Mouse (Mus musculus): Measurements from ENCODE around the gene Tnfrsf21.

Tnfrsf21 gene

DNA sequence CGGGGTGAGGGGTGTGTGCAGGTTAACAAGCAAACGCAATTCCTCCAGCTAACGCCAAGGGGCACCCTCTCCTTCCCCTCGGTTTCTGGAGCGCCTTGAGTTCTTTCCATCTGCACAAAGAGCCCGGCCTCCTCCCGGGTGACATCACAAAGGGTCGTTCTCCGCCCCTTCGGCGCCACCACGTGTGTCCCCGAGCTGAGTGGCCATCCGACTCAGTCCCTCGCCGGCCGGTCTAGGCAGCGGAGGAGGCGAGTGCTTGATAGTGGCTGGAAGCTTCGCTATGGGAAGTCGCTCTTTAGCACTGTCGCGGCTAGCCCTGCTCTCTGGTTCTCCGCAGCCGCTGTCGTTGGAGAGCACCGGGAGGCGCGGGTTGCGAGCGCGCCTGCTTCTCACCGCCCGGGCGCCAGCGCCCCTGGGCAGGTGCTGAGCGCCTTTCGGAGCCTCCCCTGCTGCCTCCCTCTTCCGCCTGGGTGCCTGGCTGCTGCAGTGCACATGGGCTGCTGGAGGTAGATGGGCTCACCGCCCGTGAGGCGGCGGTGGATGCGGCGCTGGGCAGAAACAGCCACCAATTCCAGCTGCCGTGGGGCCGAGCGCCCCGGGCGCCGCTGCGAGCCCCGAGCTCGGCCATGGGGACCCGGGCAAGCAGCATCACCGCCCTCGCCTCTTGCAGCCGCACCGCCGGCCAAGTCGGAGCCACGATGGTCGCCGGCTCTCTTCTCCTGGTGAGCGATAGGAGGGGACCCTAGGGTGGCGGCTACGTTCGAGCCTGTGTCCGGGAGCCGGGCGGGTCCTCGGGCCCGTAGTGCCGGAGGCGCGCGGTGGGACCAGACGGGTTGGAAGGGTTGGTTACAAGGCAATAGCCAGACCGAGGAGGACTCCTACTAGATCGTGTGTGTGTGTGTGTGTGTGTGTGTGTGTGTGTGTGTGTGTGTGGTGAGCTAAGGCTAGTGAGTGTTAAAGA is at the start of gene Tnfrsf21:
TSS of gene Tnfrsf21 (plus strand) at position 185 of the 961 bp plus-strand sequence.
- peak; percentile 96 for DNase-seq

DNA sequence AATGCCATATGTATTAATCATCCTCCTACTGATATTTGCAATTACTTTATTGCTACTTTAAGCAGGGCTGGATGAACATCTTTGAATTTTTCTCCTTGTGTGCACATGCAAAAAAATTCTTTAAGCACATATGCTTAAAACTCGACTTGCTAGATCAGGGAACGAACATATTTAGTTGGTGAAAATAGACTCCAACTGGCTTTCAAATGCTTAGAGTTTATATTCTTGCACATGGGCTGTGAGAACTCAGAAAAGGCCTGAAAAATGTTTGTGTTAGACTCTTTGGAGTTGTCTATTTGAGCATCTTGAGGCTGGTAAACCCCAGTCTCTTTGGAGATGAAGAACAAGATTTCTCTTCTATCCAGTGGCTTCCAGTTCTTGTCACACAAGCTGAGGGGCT is 48.2 kb upstream of the Tnfrsf21 start:
- no peak for DNase-seq

DNA sequence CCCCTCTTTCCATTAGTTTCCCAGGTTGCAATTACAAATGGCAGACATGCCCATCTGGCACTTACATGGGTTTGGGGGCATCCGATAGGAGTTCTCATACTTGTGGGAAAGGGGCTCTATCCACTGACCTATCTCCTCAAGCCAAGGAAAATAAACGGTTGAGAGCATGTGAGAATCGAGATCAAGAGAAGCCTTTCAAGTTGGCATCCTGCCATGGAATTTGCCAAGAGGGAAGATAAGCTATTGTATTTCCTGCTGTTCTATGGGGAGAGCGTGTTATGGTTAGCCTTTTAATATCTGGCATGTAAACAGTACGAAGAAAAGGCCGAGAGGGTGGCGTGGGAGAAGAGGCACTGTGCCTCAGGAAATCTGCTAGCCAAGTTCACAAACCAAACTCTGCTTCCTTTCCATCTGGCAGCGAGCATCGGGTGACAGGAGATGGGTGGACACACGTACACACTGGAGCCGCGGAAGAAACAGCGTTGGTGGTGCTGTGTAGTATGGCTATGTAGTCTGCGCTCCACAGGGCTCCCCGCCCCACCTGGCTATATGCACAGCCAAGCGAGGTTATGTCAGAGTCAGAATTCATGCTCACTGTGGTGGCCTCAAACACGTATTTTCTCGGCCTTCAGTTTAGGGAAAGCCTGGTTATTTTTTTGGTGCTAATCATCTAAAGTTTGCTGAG is 40.9 kb upstream of the Tnfrsf21 start:
- peak; percentile 6 for DNase-seq

DNA sequence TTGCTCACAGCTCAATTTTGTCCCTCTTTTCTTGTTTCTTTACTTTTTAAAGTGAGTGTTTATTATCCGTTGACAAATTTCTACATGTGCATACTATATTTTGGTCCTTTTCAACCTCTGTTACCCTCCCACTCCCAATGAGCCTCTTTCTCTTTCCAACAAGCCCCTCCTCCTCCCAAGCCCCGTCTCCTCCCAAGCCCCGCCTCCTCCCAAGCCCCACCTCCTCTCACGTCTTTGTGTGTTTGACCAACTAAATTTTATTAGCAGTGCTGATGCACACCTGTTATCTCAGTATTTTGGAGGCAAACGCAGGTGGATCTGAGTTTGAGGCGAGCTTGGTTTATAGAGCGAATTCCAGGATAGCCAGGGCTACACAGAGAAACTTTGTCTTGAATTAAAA is 38.6 kb upstream of the Tnfrsf21 start:
- DNase-seq: no peak

DNA sequence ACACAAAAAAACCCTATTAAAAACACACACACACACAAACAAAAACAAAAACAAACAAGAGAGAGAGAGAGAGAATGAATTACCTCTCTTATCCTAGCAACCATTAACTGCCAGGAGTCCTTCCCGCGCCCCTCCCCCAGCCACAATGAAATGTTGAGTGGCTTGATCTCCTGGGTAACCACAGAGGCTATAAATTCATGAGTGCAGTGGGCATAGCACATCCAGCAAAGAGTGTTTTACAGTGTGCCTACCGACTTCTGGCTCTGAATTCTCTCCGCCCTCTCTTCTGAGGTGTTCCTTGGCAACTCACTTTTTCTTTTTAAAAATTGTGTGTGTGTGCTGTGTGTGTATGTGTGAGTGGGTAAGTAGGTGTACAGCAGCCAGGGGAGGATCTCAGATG is 38.0 kb upstream of the Tnfrsf21 start:
- DNase-seq: no peak

DNA sequence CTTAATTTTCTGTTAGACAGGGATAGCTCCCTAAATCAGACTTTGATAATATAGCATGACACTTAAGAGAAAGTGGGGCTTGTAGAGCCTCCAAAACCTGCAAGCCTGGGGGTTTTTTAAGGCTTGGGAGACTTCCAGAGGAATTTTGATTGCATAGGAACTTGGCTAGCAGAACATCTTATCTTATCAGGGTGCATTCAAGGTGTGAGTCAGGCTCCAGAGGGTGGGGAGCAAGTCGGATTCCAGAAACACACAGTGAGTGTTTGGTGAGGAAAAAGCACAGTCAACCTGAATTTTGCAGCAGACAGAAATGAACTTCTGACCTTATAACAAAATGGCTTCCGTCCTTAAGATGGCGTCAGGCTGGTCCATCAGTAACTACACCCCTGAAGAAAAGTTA is 34.5 kb upstream of the Tnfrsf21 start:
- no peak for DNase-seq

DNA sequence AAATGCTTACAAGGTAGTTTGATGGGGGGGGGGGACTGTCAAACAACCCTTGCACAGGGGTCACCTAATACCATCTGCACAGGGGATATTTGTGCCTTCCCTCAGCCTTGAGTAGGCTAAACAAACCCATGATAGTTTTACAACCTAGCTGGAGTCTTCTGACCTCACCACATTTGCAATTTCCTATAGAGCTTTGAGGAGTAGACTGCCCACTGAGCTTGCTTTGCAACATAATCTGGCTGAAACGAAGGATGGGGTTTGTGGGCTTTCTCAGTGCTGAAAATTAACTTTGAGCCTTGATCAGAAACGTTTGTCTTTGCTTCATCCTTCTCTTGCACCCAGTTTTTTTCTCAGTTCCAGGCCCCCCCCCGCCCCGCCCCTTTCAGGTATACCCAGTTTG is 33.8 kb upstream of the Tnfrsf21 start:
- DNase-seq: no peak

DNA sequence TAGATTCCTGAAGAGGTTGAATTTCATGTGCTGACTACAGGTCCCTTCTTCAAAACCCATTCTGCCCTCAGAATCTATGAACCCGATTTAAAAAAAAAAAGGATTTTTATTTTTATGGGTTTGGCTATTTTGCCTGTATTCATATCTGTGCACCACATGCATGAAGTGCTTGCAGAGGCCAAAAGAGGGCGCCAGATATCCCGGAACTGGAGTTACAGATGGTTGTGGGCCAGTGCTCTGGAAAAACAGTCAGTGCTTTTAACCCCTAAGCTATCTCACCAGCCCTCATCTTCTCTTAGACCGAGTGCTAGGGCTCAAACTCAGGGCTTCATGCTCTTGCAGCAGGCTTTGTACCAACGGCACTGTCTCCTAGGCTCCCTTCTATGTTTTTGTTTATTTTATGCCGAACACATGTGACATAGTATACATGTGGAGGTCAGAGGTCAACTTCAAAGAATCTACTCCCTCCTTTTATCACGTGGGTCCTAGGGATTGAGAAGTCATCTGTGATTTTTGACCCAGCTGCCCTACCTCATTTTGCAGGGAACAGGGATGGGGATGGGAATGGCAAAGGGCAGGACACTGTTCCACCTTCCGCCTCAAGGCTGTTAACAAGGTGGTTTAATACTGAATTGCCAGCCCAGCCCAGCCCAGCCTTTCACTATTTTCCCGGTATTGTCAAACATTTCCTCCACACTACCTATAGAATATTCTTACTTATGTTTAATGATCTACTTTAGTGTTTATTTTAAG is 30.3 kb upstream of the Tnfrsf21 start:
- DNase-seq: no peak

DNA sequence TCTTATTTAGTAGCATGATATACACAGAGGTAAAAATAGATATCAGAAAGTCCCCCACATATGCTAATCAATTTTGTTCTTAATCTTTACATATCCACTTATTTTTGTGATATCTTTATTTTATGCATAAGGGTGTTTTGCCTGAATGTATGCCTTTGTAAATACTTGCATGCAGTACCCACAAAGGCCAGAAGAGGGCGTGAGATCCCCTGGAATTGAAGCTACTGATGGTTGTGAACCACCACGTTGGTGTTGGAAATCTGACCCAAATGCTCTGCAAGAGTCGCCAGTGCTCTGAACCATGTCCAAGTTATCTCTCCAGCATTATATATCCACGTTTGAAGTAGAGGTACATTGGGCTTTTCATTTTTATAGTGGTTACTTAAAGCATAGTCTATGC is 28.7 kb upstream of the Tnfrsf21 start:
- DNase-seq: no peak

DNA sequence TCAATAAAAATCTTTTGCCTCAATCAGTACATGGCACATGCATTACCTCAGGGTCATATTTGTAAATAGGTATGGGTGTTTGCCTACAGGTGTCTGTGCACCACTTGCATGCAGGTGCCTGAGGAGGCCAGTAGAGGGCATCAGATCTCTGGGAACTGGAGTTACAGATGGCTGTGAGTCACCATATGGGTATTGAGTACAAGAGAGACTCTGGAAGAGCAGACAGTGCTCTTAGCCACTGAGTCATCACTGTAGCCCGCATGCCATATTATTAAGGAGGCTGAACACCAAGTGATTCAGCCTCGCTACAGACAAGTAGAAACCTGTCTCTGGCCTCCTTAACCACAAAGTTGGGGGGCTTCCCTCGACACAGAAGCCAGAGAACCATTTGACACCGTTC is 26.4 kb upstream of the Tnfrsf21 start:
- no peak for DNase-seq

DNA sequence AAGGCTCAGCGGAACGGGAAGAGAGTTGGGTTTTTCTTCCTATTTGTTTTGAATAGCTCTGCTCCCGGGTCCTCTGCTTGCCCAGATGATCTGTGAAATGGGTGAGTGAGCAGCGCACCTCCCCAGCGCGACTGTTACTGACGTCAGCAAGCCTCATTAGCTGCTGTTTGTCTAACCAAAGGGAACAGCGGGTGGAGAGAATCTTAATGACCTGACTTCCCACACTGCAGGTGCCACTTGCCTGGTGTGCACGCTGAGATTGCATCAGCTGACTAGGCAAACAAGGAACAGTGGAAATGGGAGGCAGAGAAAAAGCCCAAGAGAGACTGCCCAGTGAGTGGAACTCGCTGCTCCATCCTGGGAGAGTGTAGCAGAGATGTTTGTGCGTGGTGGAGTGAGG is 25.2 kb upstream of the Tnfrsf21 start:
- DNase-seq: no peak

DNA sequence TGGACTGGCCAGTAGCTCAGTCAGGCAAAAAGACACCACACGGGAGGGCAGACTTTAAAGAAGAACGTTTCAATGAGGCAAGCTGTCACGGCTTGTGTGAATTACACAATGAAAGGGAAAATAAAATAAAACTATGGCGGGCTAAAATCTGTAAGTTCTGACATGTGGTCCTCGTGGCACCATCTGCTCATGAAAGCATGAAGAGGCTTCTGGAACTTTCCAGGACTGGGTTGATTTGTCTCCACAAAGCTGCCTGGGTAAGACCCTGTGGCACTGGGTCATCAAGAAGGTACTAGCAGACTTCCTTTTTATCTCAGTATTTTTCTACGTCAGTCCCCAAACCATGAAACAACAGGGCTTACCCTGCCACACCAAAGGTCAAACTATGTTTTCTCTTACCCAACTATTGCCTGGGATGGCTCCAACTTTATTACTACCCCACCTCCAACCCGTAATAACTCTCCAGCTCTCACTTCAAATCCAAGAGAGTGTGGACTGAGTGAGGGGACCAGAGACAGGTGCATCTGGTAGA is 16.8 kb upstream of the Tnfrsf21 start:
- DNase-seq: no peak

DNA sequence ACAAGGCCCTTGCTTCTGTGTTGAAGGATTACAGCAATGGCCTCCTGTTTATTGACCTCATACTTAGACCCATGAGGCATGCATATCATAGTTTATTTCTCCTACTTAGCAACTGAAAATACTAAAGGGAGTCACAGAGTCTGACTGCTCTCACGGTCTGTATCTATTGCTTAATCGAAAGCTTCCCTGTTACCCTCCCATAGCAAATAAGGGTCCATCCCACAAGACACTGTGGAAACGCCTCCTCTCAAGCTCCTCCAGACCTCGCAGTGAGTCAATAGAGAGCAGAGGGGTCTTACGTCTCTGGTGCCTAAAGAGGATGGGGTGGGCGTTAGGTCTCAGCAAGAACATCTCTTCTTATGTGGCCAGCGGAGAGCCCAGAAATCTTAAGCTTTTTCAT is 15.8 kb upstream of the Tnfrsf21 start:
- DNase-seq: no peak

DNA sequence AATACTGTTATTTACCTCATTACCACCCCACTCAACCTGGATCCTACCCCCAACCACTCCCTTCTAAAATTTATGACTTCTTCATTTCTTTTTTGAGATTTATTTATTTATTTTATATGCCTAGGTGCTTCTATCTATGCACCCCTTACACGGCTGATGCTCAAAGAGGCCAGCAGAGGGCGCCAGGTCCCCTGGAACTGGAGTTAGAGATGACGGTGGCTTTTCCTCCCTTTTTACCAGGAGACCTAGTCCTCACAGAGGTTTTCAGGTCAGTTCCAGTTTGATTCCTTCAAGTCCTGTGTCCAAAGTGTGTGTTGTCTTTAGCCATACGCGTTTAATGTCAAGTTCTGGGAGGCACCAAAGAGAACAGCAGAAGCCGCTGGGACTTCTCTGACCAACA is 3.6 kb upstream of the Tnfrsf21 start:
- DNase-seq: peak; percentile 55

DNA sequence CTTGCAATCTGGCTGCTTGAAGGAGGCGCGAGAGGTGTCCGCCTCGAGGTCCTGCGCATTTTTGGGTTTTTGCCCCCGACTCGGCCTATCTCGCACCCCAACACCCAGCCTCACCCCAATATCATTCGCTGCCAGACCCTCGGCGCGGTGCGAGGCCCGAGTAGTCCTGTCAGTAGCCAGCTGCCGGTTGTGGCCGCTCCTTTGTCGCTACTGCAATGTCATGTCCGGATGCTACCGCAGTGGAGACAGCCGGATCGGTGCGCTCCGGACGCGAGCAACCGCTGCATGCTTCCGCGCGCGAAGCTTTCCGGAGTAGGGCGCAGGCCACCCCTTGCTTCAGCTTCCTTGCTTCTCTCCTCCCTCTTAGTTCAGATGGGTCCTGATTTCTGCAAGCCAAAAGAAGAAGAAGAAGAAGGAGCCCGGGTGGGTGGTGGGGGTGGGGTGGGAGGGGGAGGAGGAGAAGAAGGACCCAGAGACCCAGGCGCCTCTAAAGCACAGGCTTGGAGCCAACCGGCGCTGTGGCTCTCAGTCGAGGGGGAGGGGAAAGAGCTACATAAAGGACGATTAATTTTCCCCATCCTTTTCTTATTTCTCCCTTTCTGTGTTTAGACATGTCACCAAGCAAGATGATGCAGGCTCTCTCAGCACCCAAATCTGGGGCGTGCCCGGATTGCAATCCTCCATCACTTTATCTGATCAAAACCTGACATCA is 1.1 kb downstream of the Tnfrsf21 start:
- peak; percentile 43 for DNase-seq

DNA sequence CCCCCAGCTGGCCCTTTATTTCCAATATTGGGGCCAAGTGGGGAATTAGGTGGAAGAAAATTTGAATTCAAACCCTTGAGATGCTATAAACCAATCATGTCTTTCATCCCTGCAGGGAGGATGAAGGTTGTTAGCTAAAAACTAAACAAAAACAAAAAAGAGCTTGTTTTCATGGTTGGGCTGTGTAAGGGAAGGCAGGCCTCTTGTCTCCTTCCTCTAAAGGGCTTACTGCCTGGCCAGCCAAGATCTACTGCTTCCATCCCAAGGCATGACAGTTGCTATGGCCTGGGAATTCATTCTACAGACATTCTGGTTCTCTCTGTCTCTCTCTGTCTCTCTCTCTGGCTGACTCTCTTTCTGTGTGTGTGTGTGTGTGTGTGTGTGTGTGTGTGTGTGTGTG is 1.7 kb downstream of the Tnfrsf21 start:
- no peak for DNase-seq

DNA sequence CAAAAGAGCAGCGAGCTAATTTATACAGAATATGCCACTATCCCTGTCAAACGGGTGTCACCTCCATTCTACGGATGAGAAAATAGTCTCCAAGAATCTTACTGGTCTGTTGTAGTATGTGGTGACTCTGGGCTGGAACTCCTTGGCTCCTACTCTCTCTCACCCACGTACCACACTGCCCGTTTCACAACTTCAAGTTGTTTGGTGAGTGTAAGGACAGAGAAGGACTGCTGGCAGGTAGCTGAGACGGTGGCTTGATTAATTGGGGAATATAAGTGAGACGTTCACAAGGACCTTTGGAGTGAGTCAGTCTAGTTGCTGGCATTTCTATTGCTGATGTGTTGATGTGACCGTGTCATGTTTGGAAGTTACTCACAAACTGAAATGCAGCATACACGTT is 3.3 kb downstream of the Tnfrsf21 start:
- no peak for DNase-seq

DNA sequence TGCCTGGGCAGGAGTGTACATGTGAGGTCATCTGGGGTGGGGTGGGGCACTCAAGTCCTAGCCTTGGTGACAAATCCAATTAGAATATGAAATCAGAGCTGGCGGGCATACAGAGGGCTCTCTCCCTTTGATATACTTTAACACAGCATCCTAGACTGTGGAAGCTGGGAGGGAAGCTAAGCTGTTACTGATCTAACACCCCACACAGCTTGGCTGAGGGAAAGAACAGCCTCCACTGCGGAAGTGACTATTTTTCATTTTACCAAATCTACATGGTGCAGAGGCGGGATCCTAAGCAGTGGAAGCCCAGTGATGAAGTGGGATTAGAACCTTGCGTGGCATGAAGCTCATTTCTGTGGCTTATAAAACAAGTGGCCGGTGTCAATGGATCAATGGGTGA is 4.7 kb downstream of the Tnfrsf21 start:
- peak; percentile 64 for DNase-seq

DNA sequence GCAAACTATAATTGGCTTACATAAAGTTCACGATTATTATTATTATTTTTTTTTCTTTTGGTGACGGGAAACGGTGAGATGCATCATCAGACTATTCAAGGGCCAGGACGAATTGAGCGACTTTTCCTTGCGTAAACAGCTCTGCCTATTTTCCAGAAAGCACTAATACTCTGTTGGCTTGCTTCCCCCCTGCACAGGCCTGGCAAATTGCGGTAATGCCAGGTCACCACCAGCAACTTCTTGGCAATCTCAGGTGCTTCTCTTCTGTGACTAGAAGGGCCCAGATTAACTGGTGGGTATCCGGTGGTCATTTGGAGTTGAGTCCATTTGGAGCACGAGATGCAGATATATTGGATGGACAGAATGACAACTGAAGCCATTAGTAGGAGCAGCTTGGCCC is 5.7 kb downstream of the Tnfrsf21 start:
- no peak for DNase-seq

DNA sequence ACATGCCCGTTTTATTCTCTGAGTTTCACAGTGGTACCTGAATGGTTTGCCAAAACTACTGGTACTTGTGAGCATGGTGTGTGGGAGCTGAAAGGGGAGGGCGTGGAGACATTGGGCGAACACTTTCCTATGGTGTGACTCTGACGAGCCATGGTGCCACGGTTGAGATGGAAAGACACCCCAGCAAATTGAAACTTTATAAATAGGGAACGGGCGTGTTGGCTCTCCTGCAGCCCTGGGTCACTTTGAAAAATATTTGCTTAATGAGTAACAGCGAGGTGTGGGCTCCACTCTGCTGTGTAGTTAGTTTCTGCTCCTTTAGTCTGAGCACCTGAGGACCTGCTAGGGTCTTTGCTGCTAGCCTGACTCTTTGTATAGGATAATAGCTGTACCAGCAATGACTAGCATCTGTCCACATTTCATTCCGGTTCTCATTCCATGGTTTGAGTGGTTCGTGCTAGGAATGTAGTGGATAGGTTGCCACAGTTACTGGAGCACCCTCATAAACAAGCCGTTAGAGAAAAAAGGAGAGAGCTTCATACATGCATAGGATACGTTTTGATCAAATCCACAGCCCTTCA is 7.4 kb downstream of the Tnfrsf21 start:
- DNase-seq: no peak

DNA sequence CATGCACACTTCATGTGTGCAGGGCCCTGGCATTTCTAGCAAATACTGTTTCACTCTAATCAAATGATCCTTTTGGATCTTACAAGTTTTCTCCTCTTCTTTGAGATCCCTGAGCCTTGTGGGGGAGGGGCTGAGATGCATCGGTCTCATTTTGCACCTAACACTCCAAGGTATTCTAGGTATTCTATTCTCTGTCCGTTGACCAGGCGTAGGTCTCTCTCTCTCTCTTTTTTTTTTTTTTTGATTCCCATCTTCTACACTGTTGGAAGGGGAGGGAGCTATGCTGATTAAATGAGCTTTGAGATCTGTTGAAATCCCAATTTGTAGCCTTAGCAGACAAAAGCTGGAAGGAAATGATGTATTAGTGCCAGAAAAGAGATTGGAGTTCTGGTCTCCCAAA is 8.2 kb downstream of the Tnfrsf21 start:
- DNase-seq: no peak

DNA sequence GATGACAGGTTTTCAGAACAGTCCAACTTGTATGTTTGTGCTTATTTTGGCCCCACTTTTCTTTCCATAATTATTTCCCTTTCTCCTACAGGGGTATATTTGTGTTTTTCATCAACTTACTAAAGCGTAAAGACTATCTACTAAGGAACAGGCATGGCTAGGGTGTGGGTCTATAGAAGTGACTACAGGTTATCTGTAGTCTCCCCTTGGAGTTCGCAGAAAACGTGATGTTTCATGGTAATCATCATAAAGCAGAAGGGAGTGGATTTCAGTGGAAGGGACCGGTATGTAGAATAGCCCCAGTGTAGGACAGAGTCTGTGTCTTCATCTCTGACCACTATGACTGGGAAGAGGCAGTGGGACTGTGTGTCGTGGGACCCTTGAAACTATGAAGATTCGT is 8.7 kb downstream of the Tnfrsf21 start:
- DNase-seq: no peak
